Mouse (Mus musculus): Measurements from ENCODE around the gene Olfr1164. TPM values are rescaled to one million over a fixed set of nuclear protein-coding genes. Genes with fewer than 3 reads are reported as not detected.

The Olfr1164 gene
- total RNA-seq (2017) = not detected in 2 replicates

- no peak for ATAC-seq (replicated peaks in 1 of 2; ENCODE audit: insufficient read depth in 1 of 2, low FRiP score in 2 of 2, low TSS enrichment in 1 of 2, low read depth in 1 of 2, poor library complexity in 2 of 2, severe bottlenecking in 2 of 2)
Measured at GRCm38 (mm10) chr2:88093866-88094265, at the start of gene Olfr1164. Olfr1164 (minus strand) TSS chr2:88093966.

- ATAC-seq (replicated peaks in 1 of 2; ENCODE audit: insufficient read depth in 1 of 2, low FRiP score in 2 of 2, low TSS enrichment in 1 of 2, low read depth in 1 of 2, poor library complexity in 2 of 2, severe bottlenecking in 2 of 2) = no peak
Measured at GRCm38 (mm10) chr2:88128172-88128571, 34.4 kb upstream of the Olfr1164 start, which contains the start of gene Olfr1166. Olfr1166 (minus strand) TSS chr2:88128272.

GRCm38 (mm10) chr2:88071730-88072129, 22.0 kb downstream of the Olfr1164 start, which contains the start of gene Olfr1163:
Olfr1163 (minus strand) TSS chr2:88071830.
- no peak for ATAC-seq (replicated peaks in 1 of 2; ENCODE audit: insufficient read depth in 1 of 2, low FRiP score in 2 of 2, low TSS enrichment in 1 of 2, low read depth in 1 of 2, poor library complexity in 2 of 2, severe bottlenecking in 2 of 2)

- ATAC-seq (replicated peaks in 1 of 2; ENCODE audit: insufficient read depth in 1 of 2, low FRiP score in 2 of 2, low TSS enrichment in 1 of 2, low read depth in 1 of 2, poor library complexity in 2 of 2, severe bottlenecking in 2 of 2) = no peak
Measured at GRCm38 (mm10) chr2:88063587-88063986, 30.2 kb downstream of the Olfr1164 start.

- no peak for ATAC-seq (replicated peaks in 1 of 2; ENCODE audit: insufficient read depth in 1 of 2, low FRiP score in 2 of 2, low TSS enrichment in 1 of 2, low read depth in 1 of 2, poor library complexity in 2 of 2, severe bottlenecking in 2 of 2)
Measured at GRCm38 (mm10) chr2:88051029-88051428, 42.7 kb downstream of the Olfr1164 start, which contains the start of gene Olfr1162. Olfr1162 (minus strand) TSS chr2:88051129.

Other genes starting within 250 kb of the Olfr1164 start
- not detected in 2 replicates for gene Olfr1150-ps1, start 250.0 kb downstream of the Olfr1164 start, total RNA-seq (2017)
- not detected in 2 replicates for gene Olfr1151, start 238.1 kb downstream of the Olfr1164 start, total RNA-seq (2017)
- gene Olfr1152, start 227.5 kb downstream of the Olfr1164 start, total RNA-seq (2017) = not detected in 2 replicates
- gene Olfr1153, start 199.0 kb downstream of the Olfr1164 start, total RNA-seq (2017) = not detected in 2 replicates
- gene Olfr1154, start 188.8 kb downstream of the Olfr1164 start, total RNA-seq (2017) = not detected in 2 replicates
- not detected in 2 replicates for gene Olfr1155, start 148.8 kb downstream of the Olfr1164 start, total RNA-seq (2017)
- gene Olfr1156, start 140.9 kb downstream of the Olfr1164 start, total RNA-seq (2017) = not detected in 2 replicates
- not detected in 2 replicates for gene Olfr1157, start 125.7 kb downstream of the Olfr1164 start, total RNA-seq (2017)
- not detected in 2 replicates for gene Olfr74, start 119.3 kb downstream of the Olfr1164 start, total RNA-seq (2017)
- not detected in 2 replicates for gene Olfr1158, start 103.9 kb downstream of the Olfr1164 start, total RNA-seq (2017)
- not detected in 2 replicates for gene Olfr1160, start 85.7 kb downstream of the Olfr1164 start, total RNA-seq (2017)
- not detected in 2 replicates for gene Olfr1161, start 71.2 kb downstream of the Olfr1164 start, total RNA-seq (2017)
- gene Olfr73, start 56.3 kb downstream of the Olfr1164 start, total RNA-seq (2017) = not detected in 2 replicates
- gene Olfr1162, start 42.8 kb downstream of the Olfr1164 start, total RNA-seq (2017) = not detected in 2 replicates
- not detected in 2 replicates for gene Olfr1163, start 22.1 kb downstream of the Olfr1164 start, total RNA-seq (2017)
- gene Olfr1166, start 34.3 kb upstream of the Olfr1164 start, total RNA-seq (2017) = not detected in 2 replicates
- not detected in 2 replicates for gene Olfr1167, start 61.2 kb upstream of the Olfr1164 start, total RNA-seq (2017)
- gene Olfr1168, start 87.9 kb upstream of the Olfr1164 start, total RNA-seq (2017) = not detected in 2 replicates
- not detected in 2 replicates for gene Olfr1170, start 134.4 kb upstream of the Olfr1164 start, total RNA-seq (2017)
- not detected in 2 replicates for gene Olfr1173, start 185.9 kb upstream of the Olfr1164 start, total RNA-seq (2017)
- gene Olfr1174-ps, start 221.2 kb upstream of the Olfr1164 start, total RNA-seq (2017) = not detected in 2 replicates
- gene Olfr1175-ps, start 233.2 kb upstream of the Olfr1164 start, total RNA-seq (2017) = not detected in 2 replicates
- not detected in 2 replicates for gene Olfr1176, start 242.8 kb upstream of the Olfr1164 start, total RNA-seq (2017)

Measured in hematopoietic stem cell, adult 5-6 weeks (primary cell).